Mouse (Mus musculus): Measurements from ENCODE around the gene Slc10a7. TPM values are rescaled to one million over a fixed set of nuclear protein-coding genes. Genes with fewer than 3 reads are reported as not detected.

Gene Slc10a7
- total RNA-seq (2023) = 23.5 TPM

DNA sequence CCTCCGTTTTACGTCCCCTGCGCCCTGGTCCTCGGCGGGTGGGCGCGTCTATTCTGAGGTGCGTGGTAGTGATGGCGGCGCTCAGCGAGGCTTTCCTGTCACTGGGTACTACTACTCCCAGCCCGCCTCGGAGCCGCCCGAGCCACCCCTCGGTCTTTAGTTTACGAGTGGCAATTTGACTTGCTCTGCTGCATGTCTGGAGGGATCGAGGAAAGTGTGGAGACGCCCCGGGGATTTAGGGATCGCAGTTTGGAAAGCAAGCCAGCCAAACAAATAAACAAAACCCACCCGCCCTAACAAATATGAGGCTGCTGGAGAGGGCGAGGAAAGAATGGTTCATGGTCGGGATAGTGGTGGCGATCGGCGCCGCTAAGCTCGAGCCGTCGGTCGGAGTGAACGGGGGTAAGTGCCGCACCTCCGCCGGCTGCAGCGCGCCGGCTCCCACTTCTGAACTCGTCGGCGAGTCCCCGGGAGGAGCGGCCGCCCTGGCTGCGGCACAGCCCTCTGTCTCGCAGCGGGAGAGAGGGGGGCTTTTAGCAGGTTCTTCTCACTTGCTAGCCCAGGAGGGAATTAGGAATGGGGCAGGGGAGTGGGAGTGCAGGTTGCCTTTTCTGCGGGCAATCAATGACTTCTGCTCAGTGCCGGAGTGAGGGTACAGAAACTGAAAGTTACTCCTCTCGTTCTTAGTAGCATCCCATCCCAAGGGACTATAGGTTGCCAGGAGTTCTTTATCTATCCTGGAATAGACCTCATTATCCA lies at the start of gene Slc10a7:
TSS of gene Slc10a7 (plus strand) at position 74 of the 759 bp plus-strand sequence.

DNA sequence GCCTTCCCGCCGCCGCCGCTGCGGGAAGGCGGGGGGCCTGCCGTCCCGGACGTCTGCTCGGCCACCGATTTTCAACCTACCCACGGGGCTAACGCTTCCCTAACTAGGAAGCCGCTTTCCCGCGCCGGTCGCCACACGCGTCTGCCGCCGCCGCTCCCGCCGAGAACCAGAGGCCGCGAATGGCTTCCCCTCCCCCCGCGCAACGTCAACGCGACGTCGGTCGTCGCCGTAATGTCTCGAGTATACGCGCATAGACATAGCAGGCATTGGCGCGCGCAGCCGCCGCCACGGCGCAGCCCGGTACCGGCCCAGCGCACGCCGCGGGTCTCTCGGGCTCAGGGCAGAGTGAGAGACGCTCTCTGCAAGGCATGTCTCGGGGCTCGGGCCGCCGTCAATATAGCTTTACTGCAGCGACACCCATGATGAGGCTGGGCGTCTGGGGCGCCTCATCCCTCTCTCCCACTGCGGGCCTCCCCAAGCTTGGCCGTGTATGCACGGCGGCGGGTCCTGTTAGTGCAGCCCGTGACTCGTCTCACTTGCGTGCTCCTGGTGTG lies 350 bp upstream of the Slc10a7 start, which contains the start of gene Rbmxl1:
TSS of gene Rbmxl1 (minus strand) at position 180 of the 554 bp plus-strand sequence.

Other genes starting within 250 kb of the Slc10a7 start
- not detected for gene Pou4f2, start 72.7 kb upstream of the Slc10a7 start, total RNA-seq (2023)
- 68.1 TPM for gene Rbmxl1, start 448 bp upstream of the Slc10a7 start, total RNA-seq (2023)